Mouse (Mus musculus): ENCODE results near the gene Mef2b. TPM values are rescaled to one million over a fixed set of nuclear protein-coding genes. Genes with fewer than 3 reads are reported as not detected.
"Not testable (repeated sequence)": the region's sequence is repeated elsewhere in the genome, so short reads cannot be mapped to it uniquely, and the experiment has no call there.

Mef2b gene
- total RNA-seq, 2 experiments from 2014 or later: not detected

GRCm38 (mm10) chr8:70215092-70215491 lies 75.6 kb downstream of the Mef2b start:
- ATAC-seq (replicated peaks; ENCODE audit: poor library complexity, severe bottlenecking): no peak

- not testable (repeated sequence) for ATAC-seq (replicated peaks; ENCODE audit: poor library complexity, severe bottlenecking)
Measured at GRCm38 (mm10) chr8:70216161-70216560, 76.7 kb downstream of the Mef2b start.

- ATAC-seq (replicated peaks; ENCODE audit: poor library complexity, severe bottlenecking): no peak
Measured at GRCm38 (mm10) chr8:70216566-70216965, 77.1 kb downstream of the Mef2b start.

Other genes with a start within 250 kb of the Mef2b start
- gene Tssk6, start 237.5 kb upstream of the Mef2b start, total RNA-seq (2014; fragmentation: Nextera tagmentation): 0.73 TPM in 1 of 2 replicates, not detected in the other
- gene Tssk6, start 237.5 kb upstream of the Mef2b start, total RNA-seq (2017): 1.5 and 2.5 TPM in 2 replicates
- 76.7 and 98.5 TPM in 2 replicates for gene Ndufa13, start 237.2 kb upstream of the Mef2b start, total RNA-seq (2014; fragmentation: Nextera tagmentation)
- 107 and 110 TPM in 2 replicates for gene Ndufa13, start 237.2 kb upstream of the Mef2b start, total RNA-seq (2017)
- gene Yjefn3, start 237.0 kb upstream of the Mef2b start, total RNA-seq (2014; fragmentation: Nextera tagmentation): 2.7 TPM in 1 of 2 replicates, not detected in the other
- not detected in 2 replicates for gene Yjefn3, start 237.0 kb upstream of the Mef2b start, total RNA-seq (2017)
- 51.7 and 69.2 TPM in 2 replicates for gene Gatad2a, start 143.3 kb upstream of the Mef2b start, total RNA-seq (2014; fragmentation: Nextera tagmentation)
- gene Gatad2a, start 143.3 kb upstream of the Mef2b start, total RNA-seq (2017): 47.5 and 58.2 TPM in 2 replicates
- 29.9 and 34.9 TPM in 2 replicates for gene Mau2, start 97.0 kb upstream of the Mef2b start, total RNA-seq (2014; fragmentation: Nextera tagmentation)
- gene Mau2, start 97.0 kb upstream of the Mef2b start, total RNA-seq (2017): 27.3 and 29.0 TPM in 2 replicates
- gene Sugp1, start 96.9 kb upstream of the Mef2b start, total RNA-seq (2014; fragmentation: Nextera tagmentation): 18.4 and 22.6 TPM in 2 replicates
- 24.3 and 26.0 TPM in 2 replicates for gene Sugp1, start 96.9 kb upstream of the Mef2b start, total RNA-seq (2017)
- 3.9 TPM in 1 of 2 replicates, not detected in the other for gene Tm6sf2, start 66.8 kb upstream of the Mef2b start, total RNA-seq (2014; fragmentation: Nextera tagmentation)
- gene Tm6sf2, start 66.8 kb upstream of the Mef2b start, total RNA-seq (2017): not detected in 2 replicates
- not detected in 2 replicates for gene Hapln4, start 56.3 kb upstream of the Mef2b start, total RNA-seq (2014; fragmentation: Nextera tagmentation)
- gene Hapln4, start 56.3 kb upstream of the Mef2b start, total RNA-seq (2017): not detected in 2 replicates
- gene Ncan, start 18.8 kb upstream of the Mef2b start, total RNA-seq (2014; fragmentation: Nextera tagmentation): not detected in 2 replicates
- gene Ncan, start 18.8 kb upstream of the Mef2b start, total RNA-seq (2017): not detected in 2 replicates
- gene Nr2c2ap, start 8.4 kb upstream of the Mef2b start, total RNA-seq (2014; fragmentation: Nextera tagmentation): 37.0 and 64.5 TPM in 2 replicates
- 8.7 and 9.4 TPM in 2 replicates for gene Nr2c2ap, start 8.4 kb upstream of the Mef2b start, total RNA-seq (2017)
- gene Rfxank, start 557 bp upstream of the Mef2b start, total RNA-seq (2014; fragmentation: Nextera tagmentation): 4.8 and 6.9 TPM in 2 replicates
- 5.9 and 11.6 TPM in 2 replicates for gene Rfxank, start 557 bp upstream of the Mef2b start, total RNA-seq (2017)
- gene Borcs8, start 212 bp upstream of the Mef2b start, total RNA-seq (2014; fragmentation: Nextera tagmentation): 26.6 and 53.7 TPM in 2 replicates
- gene Borcs8, start 212 bp upstream of the Mef2b start, total RNA-seq (2017): 34.3 and 40.0 TPM in 2 replicates
- 15.6 and 29.6 TPM in 2 replicates for gene Tmem161a, start 32.6 kb downstream of the Mef2b start, total RNA-seq (2014; fragmentation: Nextera tagmentation)
- gene Tmem161a, start 32.6 kb downstream of the Mef2b start, total RNA-seq (2017): 9.4 and 21.4 TPM in 2 replicates
- 3.2 and 5.5 TPM in 2 replicates for gene Slc25a42, start 72.6 kb downstream of the Mef2b start, total RNA-seq (2014; fragmentation: Nextera tagmentation)
- gene Slc25a42, start 72.6 kb downstream of the Mef2b start, total RNA-seq (2017): 0.62 and 1.2 TPM in 2 replicates
- gene Sugp2, start 94.5 kb downstream of the Mef2b start, total RNA-seq (2014; fragmentation: Nextera tagmentation): 62.5 and 68.0 TPM in 2 replicates
- 26.0 and 56.4 TPM in 2 replicates for gene Sugp2, start 94.5 kb downstream of the Mef2b start, total RNA-seq (2017)
- gene Armc6, start 94.8 kb downstream of the Mef2b start, total RNA-seq (2014; fragmentation: Nextera tagmentation): 4.9 and 6.9 TPM in 2 replicates
- 8.0 and 9.4 TPM in 2 replicates for gene Armc6, start 94.8 kb downstream of the Mef2b start, total RNA-seq (2017)
- gene Homer3, start 143.1 kb downstream of the Mef2b start, total RNA-seq (2014; fragmentation: Nextera tagmentation): 5.4 and 12.3 TPM in 2 replicates
- gene Homer3, start 143.1 kb downstream of the Mef2b start, total RNA-seq (2017): 6.5 and 12.3 TPM in 2 replicates
- 45.9 and 66.8 TPM in 2 replicates for gene Ddx49, start 162.8 kb downstream of the Mef2b start, total RNA-seq (2014; fragmentation: Nextera tagmentation)
- gene Ddx49, start 162.8 kb downstream of the Mef2b start, total RNA-seq (2017): 139 and 177 TPM in 2 replicates
- gene Cope, start 162.8 kb downstream of the Mef2b start, total RNA-seq (2014; fragmentation: Nextera tagmentation): 209 and 240 TPM in 2 replicates
- 132 and 155 TPM in 2 replicates for gene Cope, start 162.8 kb downstream of the Mef2b start, total RNA-seq (2017)
- not detected in 2 replicates for gene Cers1, start 176.1 kb downstream of the Mef2b start, total RNA-seq (2014; fragmentation: Nextera tagmentation)
- gene Cers1, start 176.1 kb downstream of the Mef2b start, total RNA-seq (2017): not detected in 2 replicates
- not detected in 2 replicates for gene Gdf1, start 190.1 kb downstream of the Mef2b start, total RNA-seq (2014; fragmentation: Nextera tagmentation)
- gene Gdf1, start 190.1 kb downstream of the Mef2b start, total RNA-seq (2017): not detected in 2 replicates
- 30.6 and 33.7 TPM in 2 replicates for gene Upf1, start 213.6 kb downstream of the Mef2b start, total RNA-seq (2014; fragmentation: Nextera tagmentation)
- 24.2 and 30.8 TPM in 2 replicates for gene Upf1, start 213.6 kb downstream of the Mef2b start, total RNA-seq (2017)
- gene Comp, start 233.8 kb downstream of the Mef2b start, total RNA-seq (2014; fragmentation: Nextera tagmentation): 0.88 TPM in 1 of 2 replicates, not detected in the other
- gene Comp, start 233.8 kb downstream of the Mef2b start, total RNA-seq (2017): not detected in 2 replicates